Mouse (Mus musculus) midbrain, embryonic 10.5 days (tissue): ENCODE data around the gene Ppp1r35. TPM values are rescaled to one million over a fixed set of nuclear protein-coding genes. Genes with fewer than 3 reads are reported as not detected.
"Not testable (repeated sequence)": the region's sequence is repeated elsewhere in the genome, so short reads cannot be mapped to it uniquely, and the experiment has no call there.

Experiments
- DNase-seq: peaks from one replicate; pipeline ENCODE4 v3.0.0-alpha.2; 2017; ENCODE audit warnings: low spot score
- H3K27ac ChIP-seq: fragments of 300-500 bp; sonication (generic); replicated peaks from 2 replicates; pipeline ENCODE4 v1.5.1; 2016; ENCODE audit warnings: mild to moderate bottlenecking
- H3K27me3 ChIP-seq: fragments of 300-500 bp; sonication (generic); 2 replicates; pipeline ENCODE4 v1.6.1; 2016; ENCODE audit warnings: low read depth, mild to moderate bottlenecking; ENCODE audit not compliant: poor library complexity, severe bottlenecking
- H3K36me3 ChIP-seq: fragments of 300-500 bp; sonication (generic); 2 replicates; pipeline ENCODE4 v1.6.1; 2016; ENCODE audit warnings: mild to moderate bottlenecking, moderate library complexity
- H3K4me1 ChIP-seq: fragments of 300-500 bp; sonication (generic); 2 replicates; pipeline ENCODE4 v1.6.1; 2016
- H3K4me3 ChIP-seq: fragments of 300-500 bp; sonication (generic); 2 replicates; pipeline ENCODE4 v1.5.1; 2016; ENCODE audit warnings: mild to moderate bottlenecking, moderate library complexity
- H3K9me3 ChIP-seq: fragments of 300-500 bp; sonication (generic); replicated peaks from 2 replicates; pipeline ENCODE4 v1.6.1; 2016; ENCODE audit warnings: mild to moderate bottlenecking
- WGBS: fragments of 180-500 bp; shearing (Covaris S2); methylation state at CpG from one replicate; pipeline ENCODE4 v1.1.7; 2016; 5-methylcytosine and 5-hydroxymethylcytosine counted together
- polyA plus RNA-seq: library from polyadenylated mRNA; unstranded; fragments of >200 nt; fragmentation: Nextera tagmentation; extraction: Ambion mirVana; gene quantifications from 2 replicates; pipeline ENCODE4 v1.2.1, GENCODE M21; 2016

Gene Ppp1r35
- polyA plus RNA-seq, 1 experiment from 2014 or later, result 62.6 TPM

DNA sequence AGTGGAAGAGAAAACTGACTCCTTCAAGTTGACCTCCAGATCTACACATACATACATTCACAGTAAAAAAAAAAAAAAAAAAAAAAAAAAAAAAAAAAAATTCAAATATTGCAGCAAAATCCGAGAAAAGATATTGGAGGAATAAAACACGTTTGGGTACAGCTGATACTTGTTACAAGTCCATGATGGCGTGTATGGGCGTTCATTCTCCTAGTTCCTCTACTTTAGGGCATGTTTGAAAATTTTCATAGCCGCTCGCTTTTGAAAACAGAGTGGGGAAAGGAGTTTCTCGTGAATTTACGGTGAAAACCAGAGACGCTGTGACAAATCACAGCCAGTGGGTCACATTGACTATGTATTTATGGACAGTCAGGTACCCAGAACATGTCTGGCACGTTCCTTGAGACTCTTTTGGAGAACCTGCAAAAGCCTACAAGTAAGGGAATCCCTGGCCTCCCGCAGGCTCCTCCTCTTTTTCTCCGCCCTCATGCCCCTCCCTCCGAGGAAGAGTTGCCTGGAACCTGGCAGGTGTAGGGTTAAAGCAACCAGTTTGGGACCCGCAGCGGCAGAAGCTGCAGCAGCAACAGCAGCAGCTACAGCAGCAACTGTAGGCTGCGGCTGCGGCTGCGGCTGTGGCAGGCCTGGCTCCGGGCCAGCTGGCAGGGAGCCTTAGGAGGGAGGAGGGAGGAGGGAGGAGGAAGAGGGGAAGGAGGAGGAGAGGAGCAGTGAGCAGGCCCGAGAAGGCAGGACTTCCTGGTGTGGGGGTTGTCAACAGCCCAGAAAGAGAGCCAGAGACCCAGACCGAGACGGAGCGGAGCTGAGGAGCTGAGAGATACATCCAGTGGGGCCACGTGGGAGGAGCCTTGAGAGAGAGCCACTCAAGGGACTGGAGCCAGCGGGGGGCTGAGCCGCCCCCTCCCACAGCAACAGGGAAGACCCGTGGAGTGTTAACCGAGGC is 33.2 kb upstream of the Ppp1r35 start, which contains the start of gene Tsc22d4:
TSS of gene Tsc22d4 (plus strand) at position 517 of the 958 bp plus-strand sequence.
- H3K27ac ChIP-seq, result peak within 1 kb of the TSS; percentile 93
- H3K9me3 ChIP-seq, result no peaks in the 10 kb centered on the region
- WGBS, result 6% methylated on average over 28 of the region's 28 CpGs
- peak; percentile 89 for DNase-seq
- peak within 1 kb of the TSS; percentile 83 for H3K4me3 ChIP-seq
- peaks cover 64% of the 10 kb centered on the region for H3K4me1 ChIP-seq
- H3K27me3 ChIP-seq, result 0 out of 2 replicates have a peak, but pooled peaks cover 5% of the 10 kb centered on the region
- H3K36me3 ChIP-seq, result peaks cover 8% of the 10 kb centered on the region

DNA sequence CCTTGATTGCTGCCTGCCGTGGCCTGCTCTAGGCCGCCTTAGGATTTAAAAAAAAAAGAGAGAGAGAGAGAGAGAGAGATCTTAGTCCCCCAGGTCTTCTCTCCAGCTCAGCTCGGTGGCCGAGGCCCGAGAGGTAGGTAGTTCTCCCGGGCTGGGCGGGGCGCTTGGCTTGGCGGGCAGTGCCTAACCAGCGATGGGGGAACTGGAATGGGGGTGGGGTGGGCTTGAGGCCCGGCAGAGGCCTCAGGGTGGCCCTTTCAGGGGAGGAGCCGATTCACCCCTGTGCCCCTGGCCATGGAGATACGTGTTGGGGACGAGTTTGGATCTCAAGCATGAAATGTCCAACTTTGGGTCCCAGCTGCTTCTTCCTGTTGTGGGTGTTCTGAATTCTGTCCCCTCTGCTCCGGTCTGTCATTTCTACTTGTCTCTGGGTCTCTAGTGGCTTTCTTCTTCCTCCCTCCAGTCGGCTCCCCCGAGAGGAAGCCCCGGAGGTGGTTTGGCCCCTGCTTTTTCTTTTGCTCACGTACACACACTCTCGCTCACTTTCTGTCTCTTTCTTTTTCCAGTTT is 32.3 kb upstream of the Ppp1r35 start:
- Histone ChIP-seq H3K4me1 (peaks cover 55% of the 10 kb centered on the region), H3K36me3 (peaks cover 14% of the 10 kb centered on the region)
- under 1% methylated on average over 20 of the region's 20 CpGs for WGBS

DNA sequence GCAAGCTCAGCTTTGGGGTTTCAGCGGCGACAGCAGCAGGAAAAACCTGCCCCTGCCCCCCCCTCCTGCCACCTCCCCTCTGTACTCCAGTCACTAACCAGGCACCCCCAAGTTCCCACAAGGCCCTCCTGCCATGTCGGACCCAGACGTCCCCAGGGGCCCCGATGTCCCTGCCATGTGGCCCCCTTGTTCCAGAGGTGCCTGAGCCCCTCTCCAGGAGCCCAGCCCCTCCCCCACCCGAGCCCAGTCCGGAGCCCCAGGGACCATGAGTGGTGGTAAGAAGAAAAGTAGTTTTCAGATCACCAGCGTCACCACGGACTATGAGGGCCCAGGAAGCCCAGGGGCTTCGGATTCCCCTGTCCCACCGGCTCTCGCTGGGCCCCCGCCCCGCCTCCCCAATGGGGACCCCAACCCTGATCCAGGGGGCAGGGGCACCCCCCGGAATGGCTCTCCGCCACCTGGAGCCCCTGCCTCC is 31.8 kb upstream of the Ppp1r35 start:
- Histone ChIP-seq H3K9me3 (no peaks in the 10 kb centered on the region), H3K27ac (peak overlapping the region; percentile 93), H3K36me3 (peaks cover 19% of the 10 kb centered on the region), H3K4me1 (peaks cover 50% of the 10 kb centered on the region), H3K4me3 (peak overlapping the region; percentile 83), H3K27me3 (0 out of 2 replicates have a peak, but pooled peaks cover 5% of the 10 kb centered on the region)
- peak; percentile 31 for DNase-seq
- WGBS, result 0% methylated on average over 16 of the region's 16 CpGs

More for the DNA sequence above, 32.3 kb upstream of the Ppp1r35 start:
- Histone ChIP-seq H3K27me3 (0 out of 2 replicates have a peak, but pooled peaks cover 5% of the 10 kb centered on the region), H3K27ac (peak overlapping the region; percentile 93), H3K4me3 (peak overlapping the region; percentile 83), H3K9me3 (no peaks in the 10 kb centered on the region)
- DNase-seq, result peak; percentile 73

DNA sequence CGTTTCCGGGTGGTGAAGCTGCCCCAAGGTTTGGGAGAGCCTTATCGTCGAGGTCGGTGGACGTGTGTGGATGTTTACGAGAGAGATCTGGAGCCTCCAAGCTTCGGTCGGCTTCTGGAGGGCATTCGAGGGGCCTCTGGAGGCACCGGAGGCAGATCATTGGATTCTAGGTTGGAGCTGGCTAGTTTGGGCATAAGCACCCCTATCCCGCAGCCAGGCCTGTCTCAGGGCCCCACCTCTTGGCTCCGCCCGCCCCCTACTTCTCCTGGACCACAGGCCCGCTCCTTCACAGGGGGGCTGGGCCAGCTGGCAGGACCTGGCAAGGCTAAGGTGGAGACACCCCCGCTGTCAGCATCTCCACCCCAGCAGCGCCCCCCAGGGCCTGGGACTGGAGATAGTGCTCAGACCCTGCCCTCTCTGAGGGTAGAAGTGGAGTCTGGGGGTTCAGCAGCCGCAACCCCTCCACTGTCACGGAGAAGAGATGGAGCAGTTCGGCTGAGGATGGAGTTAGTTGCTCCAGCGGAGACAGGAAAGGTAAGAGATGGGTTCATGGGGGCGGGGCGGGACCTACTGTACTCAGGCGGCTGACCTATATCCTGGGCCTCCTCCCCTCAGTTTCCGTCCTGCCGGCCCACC is 31.2 kb upstream of the Ppp1r35 start:
- H3K9me3 ChIP-seq, result no peaks in the 10 kb centered on the region
- H3K4me3 ChIP-seq, result peak overlapping the region; percentile 83
- 0 out of 2 replicates have a peak, but pooled peaks cover 5% of the 10 kb centered on the region for H3K27me3 ChIP-seq
- peak; percentile 36 for DNase-seq
- H3K4me1 ChIP-seq, result peaks cover 48% of the 10 kb centered on the region
- WGBS, result 6% methylated on average over 26 of the region's 26 CpGs
- peaks cover 25% of the 10 kb centered on the region for H3K36me3 ChIP-seq
- H3K27ac ChIP-seq, result peak overlapping the region; percentile 93

DNA sequence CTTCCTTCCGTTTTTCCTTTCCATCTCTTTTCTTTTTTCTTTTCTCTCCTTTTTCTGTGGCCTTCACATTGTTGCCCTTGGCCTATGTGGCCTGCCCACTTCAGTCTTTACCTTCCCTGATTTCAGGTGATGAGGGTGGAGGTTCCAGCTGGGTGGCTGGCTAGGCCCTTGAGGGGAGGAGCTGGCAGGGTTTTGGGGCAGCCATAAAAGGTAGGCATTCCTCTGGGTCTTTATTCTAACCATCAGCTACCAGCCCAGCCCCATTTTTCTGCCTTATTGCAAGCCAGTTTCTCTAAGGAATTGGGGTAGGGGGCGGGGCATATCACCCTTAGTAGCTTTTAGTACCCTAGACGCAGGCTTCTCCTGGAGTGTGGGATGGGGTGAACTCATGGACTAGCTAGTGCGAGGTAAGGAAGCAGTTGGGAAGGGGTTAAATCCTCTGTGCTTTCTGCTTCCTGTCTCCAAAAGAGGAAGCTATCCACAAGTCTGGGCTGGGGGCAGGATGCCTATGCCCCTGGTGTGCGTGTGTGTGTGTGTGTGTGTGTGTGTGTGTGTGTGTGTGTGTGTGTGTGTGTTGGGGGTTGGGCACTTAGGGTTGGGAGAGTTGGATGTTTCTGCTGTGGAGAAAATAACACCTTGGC is 30.4 kb upstream of the Ppp1r35 start:
- Histone ChIP-seq H3K4me1 (peaks cover 48% of the 10 kb centered on the region), H3K4me3 (peak overlapping the region; percentile 83), H3K36me3 (peaks cover 32% of the 10 kb centered on the region), H3K9me3 (no peaks in the 10 kb centered on the region), H3K27me3 (no peaks in the 10 kb centered on the region), H3K27ac (no peak overlapping the region)
- no peak for DNase-seq
- 56% methylated on average over 5 of the region's 5 CpGs for WGBS

DNA sequence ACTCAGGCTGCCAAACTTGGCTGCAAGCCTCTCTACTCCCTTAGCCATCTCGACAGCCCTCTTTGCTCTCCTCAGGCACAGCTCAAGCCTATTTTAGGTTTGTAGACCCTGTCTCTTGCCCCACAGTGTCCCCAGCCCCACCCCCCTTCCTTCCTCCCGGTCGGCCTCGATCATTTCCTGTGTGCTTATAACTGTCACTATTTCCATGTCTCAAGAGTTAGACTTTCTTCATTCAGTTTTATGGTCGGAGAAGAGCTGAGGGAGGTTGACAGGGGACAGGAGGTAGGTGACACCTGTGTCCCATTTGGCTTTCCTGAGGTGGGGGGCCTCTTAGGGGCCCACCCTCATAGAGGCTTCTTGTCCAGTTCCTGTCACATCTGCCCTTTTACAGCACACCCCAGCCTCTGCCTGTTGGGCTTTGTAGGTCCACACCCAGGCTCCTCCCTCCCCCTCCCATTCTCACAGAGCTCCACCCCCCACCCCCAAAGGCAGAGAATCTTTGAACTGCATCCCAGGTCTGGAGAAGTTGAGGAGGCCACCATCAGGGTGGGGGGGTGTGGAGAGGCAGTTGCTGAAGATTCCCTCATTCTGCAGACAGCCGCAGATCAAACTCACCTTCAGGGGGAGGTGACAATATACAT is 29.3 kb upstream of the Ppp1r35 start:
- H3K4me1 ChIP-seq, result peaks cover 48% of the 10 kb centered on the region
- H3K27ac ChIP-seq, result peak overlapping the region; percentile 42

DNA sequence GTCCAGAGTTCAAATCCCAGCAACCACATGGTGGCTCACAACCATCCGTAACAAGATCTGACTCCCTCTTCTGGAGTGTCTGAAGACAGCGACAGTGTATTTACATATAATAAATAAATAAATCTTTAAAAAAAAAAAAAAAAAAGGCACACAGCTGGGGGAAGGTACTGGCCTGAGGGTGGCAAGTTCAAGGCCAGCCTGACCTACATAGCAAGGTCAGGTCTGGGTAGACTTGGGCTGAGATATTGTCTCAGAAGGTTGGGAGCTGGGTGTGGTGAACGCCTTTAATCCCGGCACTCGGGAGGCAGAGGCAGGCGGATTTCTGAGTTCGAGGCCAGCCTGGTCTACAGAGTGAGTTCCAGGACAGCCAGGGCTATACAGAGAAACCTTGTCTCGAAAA is 28.4 kb upstream of the Ppp1r35 start:
- not testable (repeated sequence) for H3K4me3 ChIP-seq, DNase-seq, H3K27me3 ChIP-seq, H3K27ac ChIP-seq, H3K9me3 ChIP-seq
- H3K36me3 ChIP-seq, result peaks cover 45% of the 10 kb centered on the region
- H3K4me1 ChIP-seq, result peaks cover 43% of the 10 kb centered on the region
- WGBS, result 93% methylated on average over 7 of the region's 8 CpGs

More for the DNA sequence above, 29.3 kb upstream of the Ppp1r35 start:
- DNase-seq, result no peak
- H3K36me3 ChIP-seq, result peaks cover 43% of the 10 kb centered on the region
- H3K27me3 ChIP-seq, result no peaks in the 10 kb centered on the region
- WGBS, result 81% methylated on average over 6 of the region's 6 CpGs
- no peaks in the 10 kb centered on the region for H3K9me3 ChIP-seq
- peak overlapping the region; percentile 16; the same call in 1 of the 2 replicates for H3K4me3 ChIP-seq

DNA sequence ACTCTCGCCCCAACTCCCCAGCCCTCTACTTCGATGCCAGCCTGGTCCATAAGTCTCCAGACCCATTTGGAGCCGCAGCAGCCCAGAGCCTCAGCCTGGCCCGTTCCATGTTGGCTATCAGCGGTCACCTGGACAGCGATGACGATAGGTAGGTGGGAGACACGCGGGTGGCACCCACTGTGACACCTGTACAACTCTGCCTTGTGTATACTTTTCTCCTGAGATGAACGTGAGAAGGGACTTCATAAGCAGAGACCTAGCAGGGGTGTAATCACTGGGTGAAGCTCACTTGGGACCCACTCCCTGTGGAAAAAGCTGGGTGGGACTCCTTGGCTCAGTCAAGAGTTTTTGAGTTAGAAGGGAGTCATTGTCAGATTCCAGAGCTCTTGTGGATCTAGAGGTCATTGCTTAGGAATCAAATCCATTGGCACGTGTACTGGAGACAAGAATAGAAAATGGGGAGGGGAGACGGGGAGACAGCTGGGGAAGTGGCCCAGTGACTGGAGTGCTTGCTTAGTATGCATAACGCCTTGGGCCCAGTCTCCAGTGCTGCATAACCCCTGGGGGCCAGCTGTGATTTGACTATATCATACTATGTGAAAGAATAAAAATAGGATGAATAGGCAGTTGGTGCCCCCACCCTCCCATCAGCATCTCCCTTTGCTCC is 27.3 kb upstream of the Ppp1r35 start:
- WGBS, result 92% methylated on average over 13 of the region's 13 CpGs
- no peak overlapping the region for H3K4me3 ChIP-seq
- H3K27me3 ChIP-seq, result no peaks in the 10 kb centered on the region
- peaks cover 32% of the 10 kb centered on the region for H3K4me1 ChIP-seq
- H3K27ac ChIP-seq, result no peak overlapping the region
- DNase-seq, result no peak
- no peaks in the 10 kb centered on the region for H3K9me3 ChIP-seq
- H3K36me3 ChIP-seq, result peaks cover 57% of the 10 kb centered on the region

DNA sequence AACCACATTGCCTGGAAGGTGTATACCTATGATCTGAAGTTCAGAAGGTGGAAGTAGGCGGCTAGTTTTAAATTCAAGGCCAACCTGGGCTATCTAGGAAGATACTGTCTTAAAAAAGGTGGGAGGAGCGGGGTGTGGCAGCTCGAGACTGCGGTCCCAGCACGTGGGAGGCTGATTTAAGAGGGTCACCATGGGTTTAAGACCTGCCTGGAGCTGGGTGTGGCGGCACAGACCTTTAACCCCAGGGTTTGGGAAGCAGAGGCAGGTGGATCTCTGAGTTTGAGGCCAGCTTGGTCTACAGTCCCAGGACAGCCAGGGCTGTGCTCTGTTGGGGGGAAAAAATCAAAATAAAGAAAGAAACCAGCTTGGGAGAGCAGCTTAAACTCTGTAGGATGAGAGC is 26.7 kb upstream of the Ppp1r35 start:
- H3K4me3 ChIP-seq, result no peak overlapping the region
- H3K4me1 ChIP-seq, result peaks cover 27% of the 10 kb centered on the region
- H3K36me3 ChIP-seq, result peaks cover 63% of the 10 kb centered on the region
- H3K27ac ChIP-seq, result no peak overlapping the region
- WGBS, result 96% methylated on average over 6 of the region's 6 CpGs
- H3K27me3 ChIP-seq, result no peaks in the 10 kb centered on the region
- DNase-seq, result no peak
- H3K9me3 ChIP-seq, result no peaks in the 10 kb centered on the region

DNA sequence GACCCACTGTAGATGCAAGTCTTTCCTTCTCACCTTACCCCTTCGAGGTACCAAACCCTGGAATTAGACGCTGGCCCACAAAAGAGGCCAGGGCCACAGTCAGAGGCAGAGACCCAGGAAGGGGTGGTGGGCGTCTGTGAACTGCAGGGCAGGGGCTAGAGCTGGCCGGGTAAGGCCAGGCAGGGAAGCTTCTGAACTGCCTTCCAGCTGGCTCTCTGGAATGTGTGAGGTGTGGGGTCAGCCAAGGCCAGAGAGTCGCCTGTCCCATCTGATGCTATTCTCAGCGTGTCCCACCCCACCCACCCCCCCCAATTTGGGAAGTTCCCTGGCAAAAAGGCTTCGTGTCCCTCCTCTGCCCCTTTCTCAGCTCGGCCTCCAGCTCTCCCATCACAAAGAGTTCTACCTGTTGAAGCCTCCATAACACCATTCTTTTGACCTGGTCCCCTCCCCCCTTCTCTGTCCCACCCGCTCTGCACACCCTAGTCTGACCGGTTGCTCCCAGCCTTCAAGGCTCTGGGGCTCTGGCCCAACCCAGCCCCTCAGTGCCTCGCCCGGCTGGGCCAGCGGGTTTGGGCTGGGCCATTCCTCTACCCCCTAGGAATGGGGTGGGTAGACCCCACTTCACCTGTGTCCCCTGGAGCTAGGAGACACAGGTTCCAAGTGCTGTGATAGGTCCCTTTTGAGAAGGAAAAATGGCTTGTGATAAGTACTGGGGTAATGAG is 25.4 kb upstream of the Ppp1r35 start:
- peaks cover 71% of the 10 kb centered on the region for H3K36me3 ChIP-seq
- H3K27me3 ChIP-seq, result no peaks in the 10 kb centered on the region
- H3K9me3 ChIP-seq, result no peaks in the 10 kb centered on the region
- peaks cover 16% of the 10 kb centered on the region for H3K4me1 ChIP-seq
- H3K27ac ChIP-seq, result no peak overlapping the region
- DNase-seq, result no peak
- 85% methylated on average over 13 of the region's 13 CpGs for WGBS
- no peak overlapping the region for H3K4me3 ChIP-seq

DNA sequence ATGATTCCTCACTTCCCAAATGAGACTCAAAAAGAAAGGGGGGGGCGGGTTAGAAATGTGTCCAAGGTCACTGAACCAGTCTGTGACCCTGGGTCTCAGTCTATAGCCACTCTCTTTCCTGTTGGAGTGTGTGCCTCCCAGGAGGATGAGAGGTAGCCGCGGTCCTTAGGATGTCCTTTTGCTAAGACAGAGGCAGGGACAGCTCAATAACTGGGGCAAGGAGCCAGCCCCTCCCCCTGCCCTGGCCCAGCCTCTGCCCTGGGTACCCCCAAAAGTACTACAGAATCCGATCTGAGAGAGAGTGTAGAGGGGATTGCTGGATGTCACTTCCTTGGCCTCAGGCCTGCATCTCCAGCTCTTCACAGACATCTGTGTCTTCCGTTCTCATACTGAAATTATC is 23.2 kb upstream of the Ppp1r35 start:
- Histone ChIP-seq H3K27me3 (no peaks in the 10 kb centered on the region), H3K9me3 (no peaks in the 10 kb centered on the region), H3K4me3 (no peak overlapping the region), H3K27ac (no peak overlapping the region), H3K36me3 (peaks cover 81% of the 10 kb centered on the region), H3K4me1 (peaks cover 6% of the 10 kb centered on the region; the same call in 1 of the 2 replicates)
- 86% methylated on average over 5 of the region's 5 CpGs for WGBS
- DNase-seq, result no peak
